Mouse (Mus musculus) spleen, adult 12 weeks (tissue): ENCODE data around the gene Endod1.
"Not testable (repeated sequence)": the region's sequence is repeated elsewhere in the genome, so short reads cannot be mapped to it uniquely, and the experiment has no call there.

ENCODE experiments used
- DNase-seq: peaks from one replicate; pipeline ENCODE4 v3.0.0; 2022; ENCODE audit warnings: low spot score

Endod1 gene

GRCm38 (mm10) chr9:14380386-14381285, 671 bp downstream of the Endod1 start:
- peak; percentile 82 for DNase-seq

GRCm38 (mm10) chr9:14379769-14380385, 1.4 kb downstream of the Endod1 start:
- DNase-seq = no peak

GRCm38 (mm10) chr9:14378151-14378550, 3.2 kb downstream of the Endod1 start:
- no peak for DNase-seq

- no peak for DNase-seq
Observed at GRCm38 (mm10) chr9:14376149-14376548, 5.2 kb downstream of the Endod1 start.

- DNase-seq = no peak
Observed at GRCm38 (mm10) chr9:14372440-14372839, 8.9 kb downstream of the Endod1 start.

- DNase-seq = peak; percentile 44
Observed at GRCm38 (mm10) chr9:14369271-14369670, 12.0 kb downstream of the Endod1 start.

- DNase-seq = no peak
Observed at GRCm38 (mm10) chr9:14367850-14368249, 13.5 kb downstream of the Endod1 start.

GRCm38 (mm10) chr9:14365481-14366125, 15.7 kb downstream of the Endod1 start:
- no peak for DNase-seq

GRCm38 (mm10) chr9:14364719-14365118, 16.6 kb downstream of the Endod1 start:
- no peak for DNase-seq

- no peak for DNase-seq
Observed at GRCm38 (mm10) chr9:14363540-14363939, 17.8 kb downstream of the Endod1 start.

GRCm38 (mm10) chr9:14362068-14362768, 19.1 kb downstream of the Endod1 start:
- no peak for DNase-seq

- DNase-seq = no peak
Observed at GRCm38 (mm10) chr9:14357033-14357432, 24.3 kb downstream of the Endod1 start.

- DNase-seq = no peak
Observed at GRCm38 (mm10) chr9:14354852-14355251, 26.5 kb downstream of the Endod1 start.

GRCm38 (mm10) chr9:14352337-14352736, 29.0 kb downstream of the Endod1 start:
- no peak for DNase-seq

GRCm38 (mm10) chr9:14350787-14351186, 30.5 kb downstream of the Endod1 start:
- no peak for DNase-seq

- no peak for DNase-seq
Observed at GRCm38 (mm10) chr9:14349380-14349779, 31.9 kb downstream of the Endod1 start.

- no peak for DNase-seq
Observed at GRCm38 (mm10) chr9:14348416-14348815, 32.9 kb downstream of the Endod1 start.

- not testable (repeated sequence) for DNase-seq
Observed at GRCm38 (mm10) chr9:14345866-14346265, 35.4 kb downstream of the Endod1 start.

- peak; percentile 54 for DNase-seq
Observed at GRCm38 (mm10) chr9:14342041-14342668, 39.2 kb downstream of the Endod1 start.

- no peak for DNase-seq
Observed at GRCm38 (mm10) chr9:14338701-14339100, 42.6 kb downstream of the Endod1 start.

GRCm38 (mm10) chr9:14336901-14337300, 44.4 kb downstream of the Endod1 start:
- DNase-seq = no peak

GRCm38 (mm10) chr9:14335829-14336228, 45.5 kb downstream of the Endod1 start:
- DNase-seq = no peak
